Mouse (Mus musculus) T-helper 2 cell (primary cell): ENCODE results near the gene Stk38.

ENCODE experiments used
- in situ Hi-C: fragments of 300-600 bp; cut with MboI, MseI; formaldehyde crosslinking; loops from one replicate; pipeline ENCODE4 v1.15.1; 2025; ENCODE audit warnings: high pct_unique_total_duplicates

Stk38 gene

GRCm38 (mm10) chr17:28926866-28927635 is 80.7 kb downstream of the Stk38 start:
- in situ Hi-C loops = no loop called here

GRCm38 (mm10) chr17:28926380-28926779 is 81.4 kb downstream of the Stk38 start:
- in situ Hi-C loops = no loop called here

GRCm38 (mm10) chr17:28924957-28925595 is 82.7 kb downstream of the Stk38 start:
- in situ Hi-C loops = no loop called here

- in situ Hi-C loops = no loop called here
Measured at GRCm38 (mm10) chr17:28922096-28922495, 85.7 kb downstream of the Stk38 start.

- in situ Hi-C loops = no loop called here
Measured at GRCm38 (mm10) chr17:28921086-28921485, 86.7 kb downstream of the Stk38 start.
